Mouse (Mus musculus) forelimb bud, embryonic 11.5 days (tissue): ENCODE measurements around the gene Gm21822.
"Not testable (repeated sequence)": the region's sequence is repeated elsewhere in the genome, so short reads cannot be mapped to it uniquely, and the experiment has no call there.

Experiments used
- DNase-seq: peaks from one replicate; pipeline ENCODE4 v3.0.0-alpha.2; 2012; ENCODE audit warnings: low read depth, low spot score

Gm21822 gene

GRCm38 (mm10) chrY:18654182-18654581 lies at the start of gene Gm21822:
Gene Gm21822 (plus strand): TSS chrY:18654482.
- not testable (repeated sequence) for DNase-seq
